Mouse (Mus musculus) CD4-positive, CD25-positive, alpha-beta regulatory T cell, adult 4 months (primary cell): Measurements from ENCODE around the gene Stambp. TPM values are rescaled to one million over a fixed set of nuclear protein-coding genes. Genes with fewer than 3 reads are reported as not detected.

ENCODE experiments used
- ATAC-seq: one replicate; pipeline ENCODE4 v1.8.0; 2017
- polyA plus RNA-seq, 2 experiments: library from polyadenylated mRNA; unstranded; fragments of 100-300 nt; shearing (Covaris generic); gene quantifications; one replicate each; pipeline ENCODE4 v1.2.1; 2017

The Stambp gene
- polyA plus RNA-seq, 2 experiments from 2014 or later = 29.5 to 34.5 TPM

GRCm38 (mm10) chr6:83501524-83502310, 70.8 kb downstream of the Stambp start:
- ATAC-seq = no peak

GRCm38 (mm10) chr6:83500462-83500861, 72.1 kb downstream of the Stambp start:
- ATAC-seq = no peak

GRCm38 (mm10) chr6:83499078-83499477, 73.5 kb downstream of the Stambp start:
- ATAC-seq = no peak

GRCm38 (mm10) chr6:83496753-83497710, 75.5 kb downstream of the Stambp start:
- ATAC-seq = no peak

- ATAC-seq = no peak
Measured at GRCm38 (mm10) chr6:83496009-83496752, 76.3 kb downstream of the Stambp start.

Other genes starting within 250 kb of the Stambp start
- gene Mthfd2, start 246.8 kb downstream of the Stambp start, polyA plus RNA-seq = 100 to 1,000 TPM; 128 TPM
- 10 to 100 TPM; 48.6 to 70.3 TPM for gene Mob1a, start 246.7 kb downstream of the Stambp start, polyA plus RNA-seq
- 10 to 100 TPM; 57.5 to 66.1 TPM for gene Bola3, start 223.6 kb downstream of the Stambp start, polyA plus RNA-seq
- 10 to 100 TPM; 18.5 to 20.8 TPM for gene Tet3, start 113.6 kb downstream of the Stambp start, polyA plus RNA-seq
- gene Dguok, start 65.8 kb downstream of the Stambp start, polyA plus RNA-seq = 10 to 100 TPM; 91.3 to 93.4 TPM
- 10 to 100 TPM; 21.8 to 33.3 TPM for gene Actg2, start 36.5 kb downstream of the Stambp start, polyA plus RNA-seq
- gene Clec4f, start 83.5 kb upstream of the Stambp start, polyA plus RNA-seq = not detected
- gene Cd207, start 105.1 kb upstream of the Stambp start, polyA plus RNA-seq = not detected
- gene Vax2, start 138.5 kb upstream of the Stambp start, polyA plus RNA-seq = under 1 TPM in 1 of 2 experiments, not detected in 1; 0.43 TPM
- gene Atp6v1b1, start 170.3 kb upstream of the Stambp start, polyA plus RNA-seq = not detected
- gene Ankrd53, start 189.9 kb upstream of the Stambp start, polyA plus RNA-seq = not detected
- 10 to 100 TPM; 78.1 to 88.1 TPM for gene Tex261, start 203.1 kb upstream of the Stambp start, polyA plus RNA-seq
- gene Nagk, start 222.3 kb upstream of the Stambp start, polyA plus RNA-seq = 10 to 100 TPM; 31.0 to 32.7 TPM